Mouse (Mus musculus) neural tube, embryonic 13.5 days (tissue): ENCODE data around the gene Slc23a4. TPM values are rescaled to one million over a fixed set of nuclear protein-coding genes. Genes with fewer than 3 reads are reported as not detected.

Source experiments
- ATAC-seq: fragments of 200-750 bp; cut with Nextera tagmentation; 2 replicates; pipeline ENCODE4 v1.8.0; 2017; ENCODE audit warnings: low read depth, mild to moderate bottlenecking, moderate TSS enrichment, moderate library complexity
- H3K27ac ChIP-seq: fragments of 300-500 bp; sonication (generic); replicated peaks from 2 replicates; pipeline ENCODE4 v1.5.1; 2015; ENCODE audit warnings: moderate library complexity, mild to moderate bottlenecking, inconsistent platforms
- H3K27me3 ChIP-seq: fragments of 300-500 bp; sonication (generic); 2 replicates; pipeline ENCODE4 v1.6.1; 2015; ENCODE audit warnings: mild to moderate bottlenecking, inconsistent platforms
- H3K36me3 ChIP-seq: fragments of 300-500 bp; sonication (generic); 2 replicates; pipeline ENCODE4 v1.6.1; 2015; ENCODE audit warnings: mild to moderate bottlenecking, inconsistent platforms
- H3K4me1 ChIP-seq: fragments of 300-500 bp; sonication (generic); replicated peaks from 2 replicates; pipeline ENCODE4 v1.6.1; 2015; ENCODE audit warnings: inconsistent platforms
- H3K4me2 ChIP-seq: fragments of 300-500 bp; sonication (generic); 2 replicates; pipeline ENCODE4 v1.6.1; 2015; ENCODE audit warnings: inconsistent platforms, mild to moderate bottlenecking, moderate library complexity
- H3K4me3 ChIP-seq: fragments of 300-500 bp; sonication (generic); 2 replicates; pipeline ENCODE4 v1.5.1; 2015; ENCODE audit warnings: mild to moderate bottlenecking, inconsistent platforms
- H3K9ac ChIP-seq: fragments of 300-500 bp; sonication (generic); 2 replicates; pipeline ENCODE4 v1.6.1; 2015; ENCODE audit warnings: moderate library complexity, mild to moderate bottlenecking, inconsistent platforms
- H3K9me3 ChIP-seq: fragments of 300-500 bp; sonication (generic); 2 replicates; pipeline ENCODE4 v1.6.1; 2016; ENCODE audit warnings: inconsistent platforms
- WGBS: fragments of 180-500 bp; shearing (Covaris S2); methylation state at CpG from one replicate; pipeline ENCODE4 v1.1.7; 2015; 5-methylcytosine and 5-hydroxymethylcytosine counted together
- polyA plus RNA-seq: library from polyadenylated mRNA; unstranded; fragments of >200 nt; fragmentation: Nextera tagmentation; extraction: Ambion mirVana; gene quantifications from 2 replicates; pipeline ENCODE4 v1.2.1, GENCODE M21; 2015

Slc23a4 gene
- polyA plus RNA-seq, 1 experiment from 2014 or later: 0.56 TPM

DNA sequence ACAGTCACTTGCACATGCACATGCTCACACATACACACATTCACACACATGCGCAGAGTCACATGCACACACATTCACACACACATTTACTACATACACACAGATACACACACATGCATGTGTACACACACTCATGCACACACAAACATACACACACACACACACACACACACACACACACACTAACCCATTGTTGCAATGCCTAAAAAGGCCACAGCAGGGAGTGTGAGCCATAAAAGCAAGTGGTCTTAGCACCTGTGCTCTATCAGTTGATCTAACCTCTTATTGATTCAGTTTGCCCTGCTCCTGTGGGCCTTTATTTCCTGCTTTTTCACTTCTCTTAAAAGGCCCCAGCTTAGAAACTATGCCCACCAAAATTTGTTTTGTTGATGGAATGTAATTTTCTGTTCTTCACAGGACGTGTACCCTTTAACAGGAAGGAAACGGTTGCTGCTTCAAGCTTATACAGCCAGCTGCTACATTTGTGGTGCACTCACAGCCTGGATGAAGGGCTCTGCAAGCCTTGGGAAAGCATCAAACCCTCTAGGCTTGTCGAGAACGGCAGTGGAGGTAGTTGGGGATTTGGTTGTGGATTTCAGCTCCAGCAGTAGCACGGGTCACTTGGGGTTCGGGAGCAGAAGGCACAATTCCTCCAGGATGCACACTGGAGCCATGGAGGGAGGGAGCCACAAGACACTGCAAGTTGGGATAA is 36.1 kb downstream of the Slc23a4 start:
- Histone ChIP-seq H3K9me3 (no peaks in the 10 kb centered on the region), H3K27me3 (no peaks in the 10 kb centered on the region), H3K4me2 (no peak overlapping the region), H3K4me3 (no peak overlapping the region), H3K9ac (no peak overlapping the region), H3K36me3 (no peaks in the 10 kb centered on the region), H3K4me1 (peaks cover 15% of the 10 kb centered on the region; the same call in 1 of the 2 replicates), H3K27ac (no peak overlapping the region)
- no peak for ATAC-seq
- WGBS: 72% methylated on average over 7 of the region's 7 CpGs

DNA sequence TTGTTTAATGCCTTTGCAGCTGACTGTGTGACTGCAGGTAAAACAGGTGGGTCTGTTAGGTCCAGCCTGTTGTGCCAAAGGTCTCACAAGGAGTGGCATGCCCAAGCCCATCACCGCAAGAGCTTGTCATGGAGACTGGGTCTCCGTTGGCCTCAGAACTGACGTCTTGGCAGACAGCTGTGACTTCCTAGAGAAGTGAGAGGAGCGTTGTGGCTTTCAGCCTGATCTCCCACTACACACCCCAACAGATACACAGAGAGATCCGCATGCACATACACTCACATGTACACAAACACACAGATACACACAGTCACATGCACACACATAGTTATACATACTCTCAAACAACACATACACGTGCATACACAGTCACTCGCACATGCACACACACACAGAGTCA is 36.7 kb downstream of the Slc23a4 start:
- no peaks in the 10 kb centered on the region for H3K36me3 ChIP-seq
- no peaks in the 10 kb centered on the region for H3K9me3 ChIP-seq
- WGBS: 89% methylated on average over 7 of the region's 7 CpGs
- no peak for ATAC-seq
- H3K4me3 ChIP-seq: no peak overlapping the region
- no peak overlapping the region for H3K27ac ChIP-seq
- H3K4me2 ChIP-seq: no peak overlapping the region
- no peaks in the 10 kb centered on the region for H3K27me3 ChIP-seq
- peaks cover 15% of the 10 kb centered on the region; the same call in 1 of the 2 replicates for H3K4me1 ChIP-seq
- H3K9ac ChIP-seq: no peak overlapping the region

DNA sequence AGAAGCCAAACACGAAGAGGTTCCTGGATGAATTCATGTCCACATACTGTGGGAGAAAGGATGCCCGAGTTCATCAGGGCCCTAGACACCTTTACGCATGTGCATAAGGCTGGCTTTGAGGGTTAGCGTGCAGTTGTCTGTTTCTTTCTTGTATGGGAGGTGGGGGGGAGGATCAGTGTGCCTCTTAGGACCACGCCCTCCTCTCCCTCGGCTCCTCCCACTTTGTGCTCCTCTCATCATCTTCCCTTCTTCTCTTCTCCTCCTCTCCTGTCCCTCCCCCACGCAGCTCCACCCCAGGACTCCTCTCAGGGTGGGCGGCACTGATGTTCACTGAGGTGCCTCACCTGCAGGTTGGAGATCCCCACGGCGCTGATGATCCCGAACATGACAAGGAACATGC is 39.7 kb downstream of the Slc23a4 start:
- no peak for ATAC-seq
- peak overlapping the region; percentile 13; the same call in 1 of the 2 replicates for H3K4me3 ChIP-seq

DNA sequence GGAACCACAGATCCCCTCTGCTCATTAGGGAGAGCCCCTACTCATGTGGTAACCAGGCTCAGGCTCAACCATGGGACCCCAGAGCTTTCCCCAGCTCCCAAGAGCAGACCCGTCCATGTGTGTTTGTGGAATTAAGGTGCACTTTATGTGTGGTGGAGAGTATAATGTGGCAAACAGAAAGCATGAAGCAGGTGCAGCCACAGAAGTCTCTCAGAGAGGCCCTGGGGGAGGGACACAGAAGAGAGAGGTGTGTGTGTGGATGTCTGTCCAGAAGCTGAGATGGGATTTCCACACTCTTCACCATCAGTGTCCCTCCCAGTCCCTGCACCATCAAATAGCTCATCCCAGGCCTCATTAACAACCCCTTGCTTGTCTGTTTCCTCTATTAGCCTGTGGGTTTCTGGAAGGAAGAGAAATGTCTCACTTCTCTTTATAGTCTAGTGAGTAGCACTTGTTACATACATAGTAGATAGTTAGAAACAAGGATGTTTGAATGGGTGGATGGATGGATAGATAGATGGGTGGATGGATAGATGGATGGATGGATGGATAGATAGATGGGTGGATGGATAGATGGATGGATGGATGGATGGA is 41.6 kb downstream of the Slc23a4 start:
- 91% methylated on average over 1 of the region's 1 CpGs for WGBS
- no peak for ATAC-seq
- Histone ChIP-seq H3K4me3 (no peak overlapping the region), H3K4me1 (peaks cover 4% of the 10 kb centered on the region; the same call in 1 of the 2 replicates), H3K4me2 (no peak overlapping the region), H3K9ac (no peak overlapping the region), H3K36me3 (no peaks in the 10 kb centered on the region), H3K27ac (no peak overlapping the region), H3K9me3 (no peaks in the 10 kb centered on the region), H3K27me3 (no peaks in the 10 kb centered on the region)

More for the DNA sequence above, 39.7 kb downstream of the Slc23a4 start:
- H3K9ac ChIP-seq: no peak overlapping the region
- no peaks in the 10 kb centered on the region for H3K9me3 ChIP-seq
- 25% methylated on average over 11 of the region's 11 CpGs for WGBS
- H3K27me3 ChIP-seq: no peaks in the 10 kb centered on the region
- no peaks in the 10 kb centered on the region for H3K36me3 ChIP-seq
- peaks cover 4% of the 10 kb centered on the region; the same call in 1 of the 2 replicates for H3K4me1 ChIP-seq
- H3K4me2 ChIP-seq: peak overlapping the region; percentile 43
- H3K27ac ChIP-seq: no peak overlapping the region

- WGBS: 83% methylated on average over 5 of the region's 5 CpGs
- Histone ChIP-seq H3K27me3 (no peaks in the 10 kb centered on the region), H3K4me1 (peaks cover 2% of the 10 kb centered on the region; the same call in 1 of the 2 replicates), H3K9ac (no peak overlapping the region), H3K27ac (no peak overlapping the region), H3K36me3 (no peaks in the 10 kb centered on the region), H3K4me2 (no peak overlapping the region), H3K4me3 (no peak overlapping the region), H3K9me3 (no peaks in the 10 kb centered on the region)
- ATAC-seq: no peak
Measured at GRCm38 (mm10) chr6:34943499-34943898, 44.7 kb downstream of the Slc23a4 start.

GRCm38 (mm10) chr6:34942446-34942845 is 45.8 kb downstream of the Slc23a4 start:
- WGBS: 90% methylated on average over 9 of the region's 9 CpGs

GRCm38 (mm10) chr6:34941496-34941895 is 46.7 kb downstream of the Slc23a4 start:
- H3K36me3 ChIP-seq: no peaks in the 10 kb centered on the region
- 77% methylated on average over 2 of the region's 2 CpGs for WGBS
- H3K4me1 ChIP-seq: no peaks in the 10 kb centered on the region
- no peak overlapping the region for H3K9ac ChIP-seq
- H3K4me2 ChIP-seq: no peak overlapping the region
- no peak for ATAC-seq
- H3K4me3 ChIP-seq: no peak overlapping the region
- no peaks in the 10 kb centered on the region for H3K27me3 ChIP-seq
- no peak overlapping the region for H3K27ac ChIP-seq
- H3K9me3 ChIP-seq: no peaks in the 10 kb centered on the region

More at GRCm38 (mm10) chr6:34942446-34942845, 45.8 kb downstream of the Slc23a4 start:
- Histone ChIP-seq H3K36me3 (no peaks in the 10 kb centered on the region), H3K4me3 (no peak overlapping the region), H3K27me3 (no peaks in the 10 kb centered on the region), H3K4me2 (no peak overlapping the region), H3K9ac (no peak overlapping the region), H3K27ac (no peak overlapping the region), H3K4me1 (no peaks in the 10 kb centered on the region), H3K9me3 (no peaks in the 10 kb centered on the region)
- no peak for ATAC-seq

GRCm38 (mm10) chr6:34939451-34939850 is 48.8 kb downstream of the Slc23a4 start:
- Histone ChIP-seq H3K27me3 (no peaks in the 10 kb centered on the region), H3K4me1 (no peaks in the 10 kb centered on the region), H3K9me3 (no peaks in the 10 kb centered on the region), H3K9ac (no peak overlapping the region), H3K4me3 (no peak overlapping the region), H3K4me2 (no peak overlapping the region), H3K27ac (no peak overlapping the region), H3K36me3 (no peaks in the 10 kb centered on the region)
- 90% methylated on average over 8 of the region's 8 CpGs for WGBS
- ATAC-seq: no peak

DNA sequence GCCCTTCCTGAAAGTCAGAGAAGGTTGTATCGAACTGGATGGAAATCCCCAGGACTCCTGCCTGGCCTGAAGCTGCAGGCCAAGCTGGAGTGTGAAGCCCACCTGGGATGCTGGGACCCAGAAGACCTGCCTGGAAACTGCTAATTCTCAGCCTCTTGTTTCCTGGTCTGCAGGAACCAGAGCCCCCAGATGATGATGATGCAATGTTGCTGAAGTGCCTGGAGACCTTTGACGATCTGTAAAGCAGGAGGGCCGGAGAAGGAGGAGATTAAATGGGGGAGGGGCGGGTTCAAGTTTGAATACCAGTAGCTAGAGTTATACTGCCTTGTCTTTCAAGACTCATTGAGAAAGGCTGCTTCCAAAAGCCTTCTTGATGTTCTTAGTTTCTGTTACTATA is 49.3 kb downstream of the Slc23a4 start:
- Histone ChIP-seq H3K9me3 (no peaks in the 10 kb centered on the region), H3K36me3 (no peaks in the 10 kb centered on the region), H3K27ac (no peak overlapping the region), H3K4me3 (no peak overlapping the region), H3K4me1 (no peaks in the 10 kb centered on the region), H3K9ac (no peak overlapping the region), H3K4me2 (no peak overlapping the region), H3K27me3 (no peaks in the 10 kb centered on the region)
- 56% methylated on average over 4 of the region's 4 CpGs for WGBS
- no peak for ATAC-seq

- no peak for ATAC-seq
- H3K4me2 ChIP-seq: no peak overlapping the region
- H3K9ac ChIP-seq: no peak overlapping the region
- H3K36me3 ChIP-seq: no peaks in the 10 kb centered on the region
- no peak overlapping the region for H3K27ac ChIP-seq
- no peaks in the 10 kb centered on the region for H3K27me3 ChIP-seq
- no peaks in the 10 kb centered on the region for H3K4me1 ChIP-seq
- H3K9me3 ChIP-seq: no peaks in the 10 kb centered on the region
- WGBS: 71% methylated on average over 7 of the region's 7 CpGs
- H3K4me3 ChIP-seq: no peak overlapping the region
Measured at GRCm38 (mm10) chr6:34938280-34938928, 49.8 kb downstream of the Slc23a4 start.

GRCm38 (mm10) chr6:34936743-34937142 is 51.5 kb downstream of the Slc23a4 start:
- H3K9ac ChIP-seq: no peak overlapping the region
- no peak overlapping the region for H3K27ac ChIP-seq
- no peak overlapping the region for H3K4me2 ChIP-seq
- no peaks in the 10 kb centered on the region for H3K9me3 ChIP-seq
- 71% methylated on average over 5 of the region's 5 CpGs for WGBS
- H3K4me3 ChIP-seq: no peak overlapping the region
- H3K4me1 ChIP-seq: no peaks in the 10 kb centered on the region
- no peaks in the 10 kb centered on the region for H3K27me3 ChIP-seq
- no peak for ATAC-seq
- no peaks in the 10 kb centered on the region for H3K36me3 ChIP-seq

DNA sequence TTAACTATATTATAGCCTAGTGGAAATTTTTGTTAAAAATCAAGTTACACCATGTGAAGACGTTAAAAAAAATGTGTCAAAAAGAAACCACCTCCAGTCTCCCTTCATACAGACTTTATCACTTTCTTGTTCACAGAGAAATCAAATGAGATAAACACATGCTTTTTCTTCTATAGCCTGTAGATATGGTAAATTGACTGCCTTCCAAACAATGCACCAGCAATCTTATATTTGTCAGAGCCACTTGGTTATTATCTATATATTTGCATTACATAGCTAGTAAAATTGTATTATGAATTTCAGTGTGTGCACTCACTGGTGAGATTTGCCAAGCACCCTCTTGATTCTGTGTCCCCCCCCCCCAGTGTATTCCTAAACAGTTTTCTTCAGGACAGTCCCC is 55.6 kb downstream of the Slc23a4 start:
- whole genome bisulfite sequencing: 90% methylated on average over 1 of the region's 1 CpGs
- no peaks in the 10 kb centered on the region for H3K36me3 ChIP-seq
- no peak overlapping the region for H3K4me3 ChIP-seq
- no peaks in the 10 kb centered on the region for H3K27me3 ChIP-seq
- no peak overlapping the region for H3K9ac ChIP-seq
- no peak for ATAC-seq
- no peak overlapping the region for H3K27ac ChIP-seq
- H3K4me1 ChIP-seq: no peaks in the 10 kb centered on the region
- H3K9me3 ChIP-seq: no peaks in the 10 kb centered on the region
- no peak overlapping the region for H3K4me2 ChIP-seq
